Comparison of ENCODE assay signal across 14 mouse cellular contexts in genomic region chr5:53187245-53187644, GRCm38 (mm10). TPM values are rescaled to one million over a fixed set of nuclear protein-coding genes. Genes with fewer than 3 reads are reported as not detected.
DNase-seq lines count a peak whose midpoint lies in the region; ATAC-seq and TF ChIP-seq lines count a peak whose summit lies in the region.
"Had no signal": no experiment of that assay in that cellular context is flagged by ENCODE, and none has a peak within 500 bp of the region (broad histone marks: within the 10 kb centered on the region; RNA-seq: fewer than 3 reads in every experiment).

No protein-coding gene starts in this region.

- TF ChIP-seq EP300 in stomach, postnatal 0 days (optimal IDR thresholded peaks at IDR 0.05): no peak

- no peaks in the 10 kb centered on the region; the same call in 1 of the 2 replicates for H3K36me3 ChIP-seq in kidney, embryonic 14.5 days (ENCODE audit: control insufficient read depth, insufficient read depth, low read length)
- H3K36me3 ChIP-seq in kidney, adult 2 months (ENCODE audit: control insufficient read depth, insufficient read depth, low read length): no peaks in the 10 kb centered on the region
- no peaks in the 10 kb centered on the region for H3K36me3 ChIP-seq in stomach, postnatal 0 days (ENCODE audit: control insufficient read depth, insufficient read depth, low read length)
- H3K36me3 ChIP-seq: midbrain, embryonic 15.5 days had no signal

- no peak overlapping the region for H3K4me3 ChIP-seq in cerebellum, adult 2 months (replicated peaks; ENCODE audit: insufficient read depth, low read depth, low read length)
- no peak overlapping the region for H3K4me3 ChIP-seq in kidney, embryonic 14.5 days (ENCODE audit: low read length)
- no peak overlapping the region for H3K4me3 ChIP-seq in kidney, adult 2 months (ENCODE audit: insufficient read depth, low read depth, low read length)
- H3K4me3 ChIP-seq in stomach, postnatal 0 days (ENCODE audit: low read depth, low read length): no peak overlapping the region
- H3K4me3 ChIP-seq: erythroblast, embryonic 14.5 days; midbrain, embryonic 15.5 days had no signal

- no peaks in the 10 kb centered on the region for H3K9me3 ChIP-seq in kidney, embryonic 14.5 days (ENCODE audit: control insufficient read depth, low read length)
- H3K9me3 ChIP-seq in stomach, postnatal 0 days (ENCODE audit: control insufficient read depth, low read length): no peaks in the 10 kb centered on the region
- H3K9me3 ChIP-seq: midbrain, embryonic 15.5 days had no signal

- 14% methylated on average over 10 of the region's 10 CpGs for WGBS in cerebellum, adult 2 months
- WGBS in kidney, embryonic 14.5 days: 37% methylated on average over 10 of the region's 10 CpGs
- WGBS in kidney, adult 2 months: 50% methylated on average over 10 of the region's 10 CpGs
- 32% methylated on average over 10 of the region's 10 CpGs for WGBS in stomach, postnatal 0 days

- peak; percentile 20; the same call in 1 of the 2 replicates for ATAC-seq in kidney, embryonic 14.5 days (ENCODE audit: low FRiP score, low TSS enrichment)
- ATAC-seq in stomach, postnatal 0 days (ENCODE audit: low FRiP score, low TSS enrichment): peak; percentile 85

- peak overlapping the region; percentile 42 for H3K27ac ChIP-seq in cerebellum, adult 2 months (ENCODE audit: insufficient read depth, low read length)
- H3K27ac ChIP-seq in kidney, embryonic 14.5 days (ENCODE audit: low read depth, low read length): no peak overlapping the region
- no peak overlapping the region for H3K27ac ChIP-seq in kidney, adult 2 months (ENCODE audit: insufficient read depth, low read depth, low read length)
- no peak overlapping the region for H3K27ac ChIP-seq in stomach, postnatal 0 days (replicated peaks)
- H3K27ac ChIP-seq: midbrain, embryonic 15.5 days had no signal

- TF ChIP-seq CTCF in cerebellum, adult 2 months (IDR thresholded peaks at IDR 0.05; ENCODE audit: borderline replicate concordance, insufficient read depth, low read depth, low read length): no peak
- no peak for TF ChIP-seq CTCF in kidney, adult 2 months (conservative IDR thresholded peaks at IDR 0.05; ENCODE audit: insufficient read depth, insufficient read length, low read depth, low read length)
- TF ChIP-seq CTCF in stomach, postnatal 0 days (IDR thresholded peaks at IDR 0.05; ENCODE audit: low read depth): no peak

- no peak overlapping the region for H3K9ac ChIP-seq in kidney, embryonic 14.5 days (ENCODE audit: low read depth, low read length)
- no peak overlapping the region for H3K9ac ChIP-seq in stomach, postnatal 0 days (ENCODE audit: low read length)
- H3K9ac ChIP-seq: midbrain, embryonic 15.5 days had no signal

- no peak for TF ChIP-seq POLR2A in cerebellum, adult 2 months (IDR thresholded peaks at IDR 0.05; ENCODE audit: borderline replicate concordance, insufficient read depth, low read length)
- TF ChIP-seq POLR2A in kidney, adult 2 months (IDR thresholded peaks at IDR 0.05; ENCODE audit: low read depth, low read length): no peak

- peak; percentile 52 to 71 for DNase-seq in cerebellum, adult 2 months
- no peak for DNase-seq in cerebellum, adult 8-10 months
- no peak for DNase-seq in kidney, adult 2 months
- peak; percentile 45 to 76 for DNase-seq in right cerebral cortex, postnatal 10 days (ENCODE audit: low spot score in 2 of 2)
- no peak for DNase-seq in right cerebral cortex, postnatal 4 days
- DNase-seq in stomach, postnatal 0 days (ENCODE audit: low spot score): no peak
- DNase-seq in T-cell, adult 2 months (ENCODE audit: low spot score): no peak
- DNase-seq: B cell, adult 2 months; heart, postnatal 36 days; liver; lung, postnatal 14 days had no signal

- no peak overlapping the region for H3K4me2 ChIP-seq in kidney, embryonic 14.5 days (replicated peaks; ENCODE audit: low read depth, low read length)
- H3K4me2 ChIP-seq in stomach, postnatal 0 days (replicated peaks; ENCODE audit: low read depth): no peak overlapping the region
- H3K4me2 ChIP-seq: midbrain, embryonic 15.5 days had no signal

- peaks cover 22% of the 10 kb centered on the region for H3K4me1 ChIP-seq in cerebellum, adult 2 months (ENCODE audit: control insufficient read depth, insufficient read depth, low read length)
- no peaks in the 10 kb centered on the region for H3K4me1 ChIP-seq in kidney, embryonic 14.5 days (ENCODE audit: control insufficient read depth, insufficient read depth, low read length)
- H3K4me1 ChIP-seq in kidney, adult 2 months (ENCODE audit: control insufficient read depth, insufficient read depth, low read length): no peaks in the 10 kb centered on the region
- no peaks in the 10 kb centered on the region for H3K4me1 ChIP-seq in stomach, postnatal 0 days (replicated peaks; ENCODE audit: control insufficient read depth, insufficient read depth)

- H3K27me3 ChIP-seq in cerebellum, adult 2 months (ENCODE audit: control insufficient read depth, insufficient read depth, low read length): no peaks in the 10 kb centered on the region
- H3K27me3 ChIP-seq in kidney, embryonic 14.5 days (ENCODE audit: control insufficient read depth, insufficient read depth, low read length): no peaks in the 10 kb centered on the region
- H3K27me3 ChIP-seq in kidney, adult 2 months (replicated peaks; ENCODE audit: control insufficient read depth, insufficient read depth, low read length): no peaks in the 10 kb centered on the region
- H3K27me3 ChIP-seq in stomach, postnatal 0 days (ENCODE audit: control insufficient read depth, insufficient read depth, low read length): no peaks in the 10 kb centered on the region
- H3K27me3 ChIP-seq: midbrain, embryonic 15.5 days had no signal

RNA-seq across cellular contexts. Expression of gene Sel1l3, which starts 26.5 kb away (rescaled TPM):
- 70.8 and 85.1 TPM in 2 replicates for polyA plus RNA-seq in cerebellum, adult 2 months (2012; rRNA removed)
- polyA plus RNA-seq in kidney, embryonic 14.5 days (2014; fragmentation: Nextera tagmentation; extraction: Ambion mirVana): 15.9 and 28.9 TPM in 2 replicates
- polyA plus RNA-seq in kidney, adult 2 months (2012; rRNA removed): 28.6 and 31.5 TPM in 2 replicates
- polyA plus RNA-seq in stomach, postnatal 0 days (2015; fragmentation: Nextera tagmentation; extraction: Ambion mirVana): 10.0 and 11.3 TPM in 2 replicates
- polyA plus RNA-seq: erythroblast, embryonic 14.5 days had no signal

Comparison
In these comparisons a context has a peak if more than half of its experiments do, and no peak if none do; other contexts are left out.
1. DNase-seq: peak in cerebellum, adult 2 months (2 of 2) and right cerebral cortex, postnatal 10 days (2 of 2); none in cerebellum, adult 8-10 months (single experiment), kidney, adult 2 months (single experiment), right cerebral cortex, postnatal 4 days (single experiment), stomach, postnatal 0 days (single experiment) and T-cell, adult 2 months (single experiment).